21 mouse cellular contexts compared by ENCODE assay signal in genomic region chr3:138843641-138844040, GRCm38 (mm10).
DNase-seq lines count a peak whose midpoint lies in the region; ATAC-seq and TF ChIP-seq lines count a peak whose summit lies in the region.
"Had no signal": no experiment of that assay in that cellular context is flagged by ENCODE, and none has a peak within 500 bp of the region (broad histone marks: within the 10 kb centered on the region; RNA-seq: fewer than 3 reads in every experiment).

No protein-coding gene starts in this region.

- WGBS in lung, embryonic 15.5 days, result 74% methylated on average over 5 of the region's 5 CpGs
- 80% methylated on average over 5 of the region's 5 CpGs for WGBS in lung, postnatal 0 days
- WGBS in heart, embryonic 11.5 days (ENCODE audit: insufficient replicate concordance), result 89% methylated on average over 5 of the region's 5 CpGs

- TF ChIP-seq EP300 in lung, postnatal 0 days (IDR thresholded peaks at IDR 0.05), result peak; percentile 51; the same call in 1 of the 2 replicates

- peaks cover 13% of the 10 kb centered on the region; the same call in 1 of the 2 replicates for H3K4me1 ChIP-seq in lung, embryonic 15.5 days
- peaks cover 8% of the 10 kb centered on the region; the same call in 1 of the 2 replicates for H3K4me1 ChIP-seq in lung, postnatal 0 days (ENCODE audit: insufficient read depth, low read depth, low read length)
- H3K4me1 ChIP-seq in heart, embryonic 11.5 days (ENCODE audit: control insufficient read depth, insufficient read depth, low read length), result no peaks in the 10 kb centered on the region

- no peaks in the 10 kb centered on the region for H3K27me3 ChIP-seq in lung, embryonic 15.5 days
- no peaks in the 10 kb centered on the region for H3K27me3 ChIP-seq in lung, postnatal 0 days (replicated peaks; ENCODE audit: insufficient read depth, low read length)
- no peaks in the 10 kb centered on the region for H3K27me3 ChIP-seq in heart, embryonic 11.5 days (ENCODE audit: control insufficient read depth, insufficient read depth, low read length)
- H3K27me3 ChIP-seq: embryonic facial prominence, embryonic 13.5 days; embryonic facial prominence, embryonic 15.5 days; forebrain, embryonic 12.5 days had no signal

- no peak overlapping the region for H3K9ac ChIP-seq in lung, embryonic 15.5 days
- no peak overlapping the region for H3K9ac ChIP-seq in lung, postnatal 0 days (replicated peaks; ENCODE audit: low read depth)
- H3K9ac ChIP-seq in heart, embryonic 11.5 days (ENCODE audit: low read depth, low read length), result no peak overlapping the region
- H3K9ac ChIP-seq: embryonic facial prominence, embryonic 13.5 days; embryonic facial prominence, embryonic 15.5 days; forebrain, embryonic 12.5 days had no signal

- no peaks in the 10 kb centered on the region for H3K9me3 ChIP-seq in lung, embryonic 15.5 days
- no peaks in the 10 kb centered on the region for H3K9me3 ChIP-seq in lung, postnatal 0 days (ENCODE audit: low read length)
- no peaks in the 10 kb centered on the region for H3K9me3 ChIP-seq in heart, embryonic 11.5 days (replicated peaks; ENCODE audit: control insufficient read depth, low read length)
- H3K9me3 ChIP-seq: embryonic facial prominence, embryonic 13.5 days; embryonic facial prominence, embryonic 15.5 days; forebrain, embryonic 10.5 days; forebrain, embryonic 12.5 days had no signal

- no peak for TF ChIP-seq CTCF in lung, postnatal 0 days (IDR thresholded peaks at IDR 0.05)

- ATAC-seq in lung, embryonic 15.5 days (ENCODE audit: borderline replicate concordance, extremely low read depth, low FRiP score, low TSS enrichment), result 0 out of 2 replicates have a peak, but pooled peaks have one; percentile 28
- peak; percentile 76 for ATAC-seq in lung, postnatal 0 days
- ATAC-seq in heart, embryonic 11.5 days (replicated peaks; ENCODE audit: insufficient number of reproducible peaks, low FRiP score, low TSS enrichment), result no peak
- ATAC-seq: forebrain, embryonic 14.5 days; forebrain, embryonic 16.5 days had no signal

- no peak for DNase-seq in lung, postnatal 14 days
- peak; percentile 50 for DNase-seq in lung, postnatal 0 days (ENCODE audit: low spot score)
- DNase-seq in lung, postnatal 10 days, result no peak
- DNase-seq: adrenal gland, adult 2 months; adrenal gland, postnatal 10 days; adrenal gland, postnatal 25 days; cerebellum, adult 11 months; cerebellum, adult 8-10 months; cerebellum, adult 9-11 months; cerebellum, postnatal 14 days; cerebellum, postnatal 36 days; embryo, embryonic 11 days had no signal

- H3K36me3 ChIP-seq in lung, embryonic 15.5 days, result no peaks in the 10 kb centered on the region
- no peaks in the 10 kb centered on the region for H3K36me3 ChIP-seq in lung, postnatal 0 days (ENCODE audit: insufficient read depth, low read length)
- no peaks in the 10 kb centered on the region for H3K36me3 ChIP-seq in heart, embryonic 11.5 days (ENCODE audit: control insufficient read depth, insufficient read depth, low read length)
- H3K36me3 ChIP-seq: embryonic facial prominence, embryonic 13.5 days; embryonic facial prominence, embryonic 15.5 days; forebrain, embryonic 10.5 days; forebrain, embryonic 12.5 days had no signal

- H3K4me2 ChIP-seq in lung, embryonic 15.5 days, result no peak overlapping the region
- no peak overlapping the region for H3K4me2 ChIP-seq in lung, postnatal 0 days (replicated peaks; ENCODE audit: low read depth, low read length)
- H3K4me2 ChIP-seq in heart, embryonic 11.5 days, result no peak overlapping the region
- H3K4me2 ChIP-seq: embryonic facial prominence, embryonic 13.5 days; embryonic facial prominence, embryonic 15.5 days; forebrain, embryonic 12.5 days had no signal

- no peak overlapping the region for H3K4me3 ChIP-seq in lung, embryonic 15.5 days
- no peak overlapping the region for H3K4me3 ChIP-seq in lung, postnatal 0 days (ENCODE audit: low read depth, low read length)
- no peak overlapping the region for H3K4me3 ChIP-seq in heart, embryonic 11.5 days (ENCODE audit: low read depth, low read length)
- H3K4me3 ChIP-seq: embryonic facial prominence, embryonic 13.5 days; embryonic facial prominence, embryonic 15.5 days; erythroblast, embryonic 14.5 days; forebrain, embryonic 10.5 days; forebrain, embryonic 12.5 days had no signal

- no peak overlapping the region for H3K27ac ChIP-seq in lung, embryonic 15.5 days
- peak overlapping the region; percentile 51; the same call in 1 of the 2 replicates for H3K27ac ChIP-seq in lung, postnatal 0 days (ENCODE audit: low read length)
- no peak overlapping the region for H3K27ac ChIP-seq in heart, embryonic 11.5 days (ENCODE audit: low read depth, low read length)
- H3K27ac ChIP-seq: embryonic facial prominence, embryonic 13.5 days; embryonic facial prominence, embryonic 15.5 days; forebrain, embryonic 10.5 days; forebrain, embryonic 12.5 days had no signal
